Mouse (Mus musculus): ENCODE data around the gene Coro1c. TPM values are rescaled to one million over a fixed set of nuclear protein-coding genes. Genes with fewer than 3 reads are reported as not detected.

Gene Coro1c
- total and polyA plus RNA-seq, 2 experiments from 2014 or later = 167 to 178 TPM

GRCm38 (mm10) chr5:113869132-113869531 is 39.4 kb downstream of the Coro1c start:
- 27% methylated on average over 11 of the region's 11 CpGs for WGBS
- Histone ChIP-seq H3K27me3 (ENCODE audit: insufficient read depth, low read length) (no peaks in the 10 kb centered on the region), H3K9me3 (ENCODE audit: low read length) (no peaks in the 10 kb centered on the region), H3K9ac (no peak overlapping the region), H3K4me3 (ENCODE audit: low read depth, low read length) (no peak overlapping the region), H3K4me1 (ENCODE audit: insufficient read depth) (peaks cover 42% of the 10 kb centered on the region), H3K36me3 (ENCODE audit: insufficient read depth) (peaks cover 9% of the 10 kb centered on the region; the same call in 1 of the 2 replicates), H3K27ac (ENCODE audit: low read depth, low read length) (0 out of 2 replicates have a peak overlapping the region, but pooled peaks have one; percentile 29), H3K4me2 (ENCODE audit: low read depth) (no peak overlapping the region)
- ATAC-seq = no peak
- DNase-seq = no peak
- TF ChIP-seq CTCF (IDR thresholded peaks at IDR 0.05; ENCODE audit: low read depth) = no peak

- Histone ChIP-seq H3K9ac (no peak overlapping the region), H3K9me3 (ENCODE audit: low read length) (no peaks in the 10 kb centered on the region), H3K36me3 (ENCODE audit: insufficient read depth) (peaks cover 19% of the 10 kb centered on the region), H3K27ac (ENCODE audit: low read depth, low read length) (no peak overlapping the region), H3K4me3 (ENCODE audit: low read depth, low read length) (no peak overlapping the region), H3K27me3 (ENCODE audit: insufficient read depth, low read length) (no peaks in the 10 kb centered on the region), H3K4me1 (ENCODE audit: insufficient read depth) (peaks cover 10% of the 10 kb centered on the region; the same call in 1 of the 2 replicates), H3K4me2 (ENCODE audit: low read depth) (no peak overlapping the region)
- no peak for TF ChIP-seq CTCF (IDR thresholded peaks at IDR 0.05; ENCODE audit: low read depth)
- ATAC-seq (no peak), DNase-seq (no peak)
- WGBS = 89% methylated on average over 6 of the region's 6 CpGs
These were observed 43.6 kb downstream of the Coro1c start for GRCm38 (mm10) chr5:113864992-113865391.

- Histone ChIP-seq H3K4me3 (ENCODE audit: low read depth, low read length) (no peak overlapping the region), H3K4me1 (ENCODE audit: insufficient read depth) (peaks cover under 1% of the 10 kb centered on the region; the same call in 1 of the 2 replicates), H3K9ac (no peak overlapping the region), H3K9me3 (ENCODE audit: low read length) (no peaks in the 10 kb centered on the region), H3K27ac (ENCODE audit: low read depth, low read length) (no peak overlapping the region), H3K36me3 (ENCODE audit: insufficient read depth) (peaks cover 19% of the 10 kb centered on the region), H3K4me2 (ENCODE audit: low read depth) (no peak overlapping the region), H3K27me3 (ENCODE audit: insufficient read depth, low read length) (no peaks in the 10 kb centered on the region)
- 95% methylated on average over 12 of the region's 12 CpGs for WGBS
- DNase-seq = no peak
- no peak for TF ChIP-seq CTCF (IDR thresholded peaks at IDR 0.05; ENCODE audit: low read depth)
- ATAC-seq = no peak
These were observed 44.6 kb downstream of the Coro1c start for GRCm38 (mm10) chr5:113863994-113864393.

- 55% methylated on average over 4 of the region's 4 CpGs for WGBS
- Histone ChIP-seq H3K9me3 (ENCODE audit: low read length) (no peaks in the 10 kb centered on the region), H3K9ac (no peak overlapping the region), H3K4me2 (ENCODE audit: low read depth) (no peak overlapping the region), H3K27ac (ENCODE audit: low read depth, low read length) (0 out of 2 replicates have a peak overlapping the region, but pooled peaks have one; percentile 54), H3K4me3 (ENCODE audit: low read depth, low read length) (no peak overlapping the region), H3K27me3 (ENCODE audit: insufficient read depth, low read length) (no peaks in the 10 kb centered on the region), H3K4me1 (ENCODE audit: insufficient read depth) (no peaks in the 10 kb centered on the region), H3K36me3 (ENCODE audit: insufficient read depth) (peaks cover 19% of the 10 kb centered on the region)
- no peak for ATAC-seq
- no peak for TF ChIP-seq CTCF (IDR thresholded peaks at IDR 0.05; ENCODE audit: low read depth)
- no peak for DNase-seq
These were observed 46.1 kb downstream of the Coro1c start for GRCm38 (mm10) chr5:113862418-113862817.

- no peak for DNase-seq
- peak; percentile 65 for TF ChIP-seq CTCF (IDR thresholded peaks at IDR 0.05; ENCODE audit: low read depth)
- H3K4me2 ChIP-seq (ENCODE audit: low read depth) = no peak overlapping the region
- no peak overlapping the region for H3K27ac ChIP-seq (ENCODE audit: low read depth, low read length)
- no peak for ATAC-seq
- no peaks in the 10 kb centered on the region for H3K27me3 ChIP-seq (ENCODE audit: insufficient read depth, low read length)
- no peaks in the 10 kb centered on the region for H3K9me3 ChIP-seq (ENCODE audit: low read length)
- 0 out of 2 replicates have a peak, but pooled peaks cover 3% of the 10 kb centered on the region for H3K4me1 ChIP-seq (ENCODE audit: insufficient read depth)
- H3K4me3 ChIP-seq (ENCODE audit: low read depth, low read length) = no peak overlapping the region
- no peak overlapping the region for H3K9ac ChIP-seq
- peaks cover 19% of the 10 kb centered on the region for H3K36me3 ChIP-seq (ENCODE audit: insufficient read depth)
- 94% methylated on average over 8 of the region's 8 CpGs for WGBS
These were observed 47.3 kb downstream of the Coro1c start for GRCm38 (mm10) chr5:113861294-113861693.

GRCm38 (mm10) chr5:113858971-113859370 is 49.6 kb downstream of the Coro1c start:
- TF ChIP-seq CTCF (IDR thresholded peaks at IDR 0.05; ENCODE audit: low read depth) = no peak
- Histone ChIP-seq H3K27ac (ENCODE audit: low read depth, low read length) (no peak overlapping the region), H3K36me3 (ENCODE audit: insufficient read depth) (peaks cover 9% of the 10 kb centered on the region), H3K27me3 (ENCODE audit: insufficient read depth, low read length) (no peaks in the 10 kb centered on the region), H3K9me3 (ENCODE audit: low read length) (no peaks in the 10 kb centered on the region), H3K4me3 (ENCODE audit: low read depth, low read length) (no peak overlapping the region), H3K4me1 (ENCODE audit: insufficient read depth) (0 out of 2 replicates have a peak, but pooled peaks cover 3% of the 10 kb centered on the region), H3K9ac (no peak overlapping the region), H3K4me2 (ENCODE audit: low read depth) (no peak overlapping the region)
- WGBS = 42% methylated on average over 5 of the region's 5 CpGs
- ATAC-seq (no peak), DNase-seq (no peak)

- 81% methylated on average over 10 of the region's 10 CpGs for WGBS
- H3K4me1 ChIP-seq (ENCODE audit: insufficient read depth) = 0 out of 2 replicates have a peak, but pooled peaks cover 3% of the 10 kb centered on the region
These were observed 50.0 kb downstream of the Coro1c start for GRCm38 (mm10) chr5:113858550-113858949.

More at GRCm38 (mm10) chr5:113858550-113858949, 50.0 kb downstream of the Coro1c start:
- Histone ChIP-seq H3K36me3 (ENCODE audit: insufficient read depth) (peaks cover 4% of the 10 kb centered on the region), H3K27ac (ENCODE audit: low read depth, low read length) (no peak overlapping the region), H3K9ac (no peak overlapping the region), H3K4me2 (ENCODE audit: low read depth) (no peak overlapping the region), H3K27me3 (ENCODE audit: insufficient read depth, low read length) (no peaks in the 10 kb centered on the region), H3K4me3 (ENCODE audit: low read depth, low read length) (no peak overlapping the region), H3K9me3 (ENCODE audit: low read length) (no peaks in the 10 kb centered on the region)
- no peak for TF ChIP-seq CTCF (IDR thresholded peaks at IDR 0.05; ENCODE audit: low read depth)
- no peak for DNase-seq
- ATAC-seq = no peak
